Mouse (Mus musculus): ENCODE results near the gene Sirpa. TPM values are rescaled to one million over a fixed set of nuclear protein-coding genes. Genes with fewer than 3 reads are reported as not detected.

The Sirpa gene
- 32.9 and 49.6 TPM in 2 replicates for polyA plus RNA-seq (2015; fragmentation: Nextera tagmentation; extraction: Ambion mirVana)

DNA sequence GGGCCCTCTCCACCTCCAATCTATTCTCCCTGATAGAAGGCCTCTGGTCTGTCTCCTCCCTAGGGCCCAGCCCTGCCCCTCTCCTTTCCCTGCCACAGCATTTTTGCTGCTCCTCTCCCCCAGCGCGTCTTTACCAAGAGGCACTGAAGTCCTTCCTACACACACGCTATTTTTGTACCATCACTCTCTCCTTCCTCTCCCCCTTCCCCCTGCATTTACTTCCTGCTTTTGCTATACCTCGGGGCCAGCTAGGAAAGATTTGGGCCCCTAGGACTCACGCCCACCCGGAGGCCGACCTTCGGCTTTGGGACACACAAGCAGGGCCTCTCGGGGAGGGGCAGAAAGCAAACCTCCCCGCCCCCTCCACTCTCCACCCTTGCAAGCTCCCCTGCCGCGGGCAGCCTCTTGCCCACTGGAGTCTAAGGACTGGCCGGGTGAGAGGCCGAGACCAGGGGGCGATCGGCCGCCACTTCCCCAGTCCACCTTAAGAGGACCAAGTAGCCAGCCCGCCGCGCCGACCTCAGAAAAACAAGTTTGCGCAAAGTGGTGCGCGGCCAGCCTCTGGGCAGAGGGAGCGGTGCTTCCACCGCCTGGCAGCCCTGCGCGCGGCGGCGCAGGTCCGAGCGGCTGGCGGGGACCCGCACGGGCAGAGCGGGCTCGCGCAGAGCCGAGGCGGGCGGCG lies at the start of gene Sirpa:
TSS of gene Sirpa (plus strand) at position 377 of the 682 bp plus-strand sequence.

Other genes with a start within 250 kb of the Sirpa start
- gene Il1b, start 221.7 kb upstream of the Sirpa start, polyA plus RNA-seq (2015; fragmentation: Nextera tagmentation; extraction: Ambion mirVana) = 8.8 and 9.2 TPM in 2 replicates
- 0.08 TPM in 1 of 2 replicates, not detected in the other for gene F830045P16Rik, start 56.2 kb upstream of the Sirpa start, polyA plus RNA-seq (2015; fragmentation: Nextera tagmentation; extraction: Ambion mirVana)
- gene Pdyn, start 107.0 kb downstream of the Sirpa start, polyA plus RNA-seq (2015; fragmentation: Nextera tagmentation; extraction: Ambion mirVana) = 0.16 TPM in 1 of 2 replicates, not detected in the other
- gene Stk35, start 207.7 kb downstream of the Sirpa start, polyA plus RNA-seq (2015; fragmentation: Nextera tagmentation; extraction: Ambion mirVana) = 4.2 and 4.3 TPM in 2 replicates

All from spleen, postnatal 0 days (tissue).